Mouse (Mus musculus): Measurements from ENCODE around the gene 4930548H24Rik. TPM values are rescaled to one million over a fixed set of nuclear protein-coding genes. Genes with fewer than 3 reads are reported as not detected.

Gene 4930548H24Rik
- not detected in 2 replicates for polyA plus RNA-seq (2012)

GRCm38 (mm10) chr5:31485440-31485839 is at the start of gene 4930548H24Rik:
Gene 4930548H24Rik (plus strand): TSS chr5:31485740.
- Histone ChIP-seq H3K4me3 (replicated peaks) (no peak within 1 kb of the TSS), H3K36me3 (ENCODE audit: control insufficient read depth) (peaks cover 20% of the 10 kb centered on the region), H3K4me1 (ENCODE audit: control insufficient read depth) (no peaks in the 10 kb centered on the region), H3K9me3 (ENCODE audit: control insufficient read depth, low read length) (no peaks in the 10 kb centered on the region), H3K27me3 (ENCODE audit: control insufficient read depth) (no peaks in the 10 kb centered on the region)
- TF ChIP-seq TAL1 (IDR thresholded peaks at IDR 0.05; ENCODE audit: low read length) (no peak), GATA1 (IDR thresholded peaks at IDR 0.05; ENCODE audit: low read length) (no peak)

- Histone ChIP-seq H3K4me3 (replicated peaks) (no peak overlapping the region), H3K9me3 (ENCODE audit: control insufficient read depth, low read length) (no peaks in the 10 kb centered on the region), H3K36me3 (ENCODE audit: control insufficient read depth) (peaks cover 4% of the 10 kb centered on the region), H3K27me3 (ENCODE audit: control insufficient read depth) (no peaks in the 10 kb centered on the region), H3K4me1 (ENCODE audit: control insufficient read depth) (peaks cover 26% of the 10 kb centered on the region)
- TF ChIP-seq GATA1 (IDR thresholded peaks at IDR 0.05; ENCODE audit: low read length), result no peak
- TF ChIP-seq TAL1 (IDR thresholded peaks at IDR 0.05; ENCODE audit: low read length), result no peak
Observed at GRCm38 (mm10) chr5:31451336-31451735, 34.2 kb upstream of the 4930548H24Rik start.

GRCm38 (mm10) chr5:31451878-31452561 is 33.5 kb upstream of the 4930548H24Rik start, which contains the start of gene Zfp512:
Gene Zfp512 (plus strand): TSS chr5:31452431.
- no peak for TF ChIP-seq TAL1 (IDR thresholded peaks at IDR 0.05; ENCODE audit: low read length)
- TF ChIP-seq GATA1 (IDR thresholded peaks at IDR 0.05; ENCODE audit: low read length), result no peak
- Histone ChIP-seq H3K4me3 (replicated peaks) (peak within 1 kb of the TSS; percentile 77), H3K4me1 (ENCODE audit: control insufficient read depth) (peaks cover 26% of the 10 kb centered on the region), H3K9me3 (ENCODE audit: control insufficient read depth, low read length) (no peaks in the 10 kb centered on the region), H3K36me3 (ENCODE audit: control insufficient read depth) (peaks cover 4% of the 10 kb centered on the region), H3K27me3 (ENCODE audit: control insufficient read depth) (no peaks in the 10 kb centered on the region)

- TF ChIP-seq GATA1 (IDR thresholded peaks at IDR 0.05; ENCODE audit: low read length) (no peak), TAL1 (IDR thresholded peaks at IDR 0.05; ENCODE audit: low read length) (no peak)
- Histone ChIP-seq H3K27me3 (ENCODE audit: control insufficient read depth) (no peaks in the 10 kb centered on the region), H3K4me3 (replicated peaks) (peak overlapping the region; percentile 77), H3K9me3 (ENCODE audit: control insufficient read depth, low read length) (no peaks in the 10 kb centered on the region), H3K4me1 (ENCODE audit: control insufficient read depth) (peaks cover 26% of the 10 kb centered on the region), H3K36me3 (ENCODE audit: control insufficient read depth) (peaks cover 7% of the 10 kb centered on the region)
Observed at GRCm38 (mm10) chr5:31452562-31452878, 33.0 kb upstream of the 4930548H24Rik start.

GRCm38 (mm10) chr5:31452886-31453410 is 32.6 kb upstream of the 4930548H24Rik start:
- no peaks in the 10 kb centered on the region for H3K9me3 ChIP-seq (ENCODE audit: control insufficient read depth, low read length)
- TF ChIP-seq GATA1 (IDR thresholded peaks at IDR 0.05; ENCODE audit: low read length) (no peak), TAL1 (IDR thresholded peaks at IDR 0.05; ENCODE audit: low read length) (no peak)
- peaks cover 7% of the 10 kb centered on the region for H3K36me3 ChIP-seq (ENCODE audit: control insufficient read depth)

GRCm38 (mm10) chr5:31467798-31468197 is 17.7 kb upstream of the 4930548H24Rik start:
- Histone ChIP-seq H3K9me3 (ENCODE audit: control insufficient read depth, low read length) (peaks cover 5% of the 10 kb centered on the region), H3K4me1 (ENCODE audit: control insufficient read depth) (peaks cover 3% of the 10 kb centered on the region), H3K4me3 (replicated peaks) (no peak overlapping the region), H3K27me3 (ENCODE audit: control insufficient read depth) (no peaks in the 10 kb centered on the region), H3K36me3 (ENCODE audit: control insufficient read depth) (peaks cover 77% of the 10 kb centered on the region)
- no peak for TF ChIP-seq GATA1 (IDR thresholded peaks at IDR 0.05; ENCODE audit: low read length)
- TF ChIP-seq TAL1 (IDR thresholded peaks at IDR 0.05; ENCODE audit: low read length), result no peak

More at GRCm38 (mm10) chr5:31452886-31453410, 32.6 kb upstream of the 4930548H24Rik start:
- peaks cover 26% of the 10 kb centered on the region for H3K4me1 ChIP-seq (ENCODE audit: control insufficient read depth)
- H3K4me3 ChIP-seq (replicated peaks), result peak overlapping the region; percentile 77
- no peaks in the 10 kb centered on the region for H3K27me3 ChIP-seq (ENCODE audit: control insufficient read depth)

- Histone ChIP-seq H3K4me1 (ENCODE audit: control insufficient read depth) (no peaks in the 10 kb centered on the region), H3K4me3 (replicated peaks) (no peak overlapping the region), H3K27me3 (ENCODE audit: control insufficient read depth) (no peaks in the 10 kb centered on the region), H3K36me3 (ENCODE audit: control insufficient read depth) (peaks cover 94% of the 10 kb centered on the region), H3K9me3 (ENCODE audit: control insufficient read depth, low read length) (peaks cover 5% of the 10 kb centered on the region)
- no peak for TF ChIP-seq TAL1 (IDR thresholded peaks at IDR 0.05; ENCODE audit: low read length)
- TF ChIP-seq GATA1 (IDR thresholded peaks at IDR 0.05; ENCODE audit: low read length), result no peak
Observed at GRCm38 (mm10) chr5:31469711-31470110, 15.8 kb upstream of the 4930548H24Rik start.

GRCm38 (mm10) chr5:31470334-31470733 is 15.2 kb upstream of the 4930548H24Rik start:
- no peaks in the 10 kb centered on the region for H3K27me3 ChIP-seq (ENCODE audit: control insufficient read depth)
- no peak for TF ChIP-seq TAL1 (IDR thresholded peaks at IDR 0.05; ENCODE audit: low read length)
- no peak for TF ChIP-seq GATA1 (IDR thresholded peaks at IDR 0.05; ENCODE audit: low read length)
- H3K4me3 ChIP-seq (replicated peaks), result no peak overlapping the region

GRCm38 (mm10) chr5:31480536-31480935 is 5.0 kb upstream of the 4930548H24Rik start:
- Histone ChIP-seq H3K4me3 (replicated peaks) (no peak overlapping the region), H3K36me3 (ENCODE audit: control insufficient read depth) (peaks cover 69% of the 10 kb centered on the region), H3K4me1 (ENCODE audit: control insufficient read depth) (no peaks in the 10 kb centered on the region), H3K9me3 (ENCODE audit: control insufficient read depth, low read length) (no peaks in the 10 kb centered on the region), H3K27me3 (ENCODE audit: control insufficient read depth) (no peaks in the 10 kb centered on the region)
- TF ChIP-seq TAL1 (IDR thresholded peaks at IDR 0.05; ENCODE audit: low read length) (no peak), GATA1 (IDR thresholded peaks at IDR 0.05; ENCODE audit: low read length) (no peak)

More at GRCm38 (mm10) chr5:31470334-31470733, 15.2 kb upstream of the 4930548H24Rik start:
- Histone ChIP-seq H3K36me3 (ENCODE audit: control insufficient read depth) (peaks cover 93% of the 10 kb centered on the region), H3K4me1 (ENCODE audit: control insufficient read depth) (no peaks in the 10 kb centered on the region), H3K9me3 (ENCODE audit: control insufficient read depth, low read length) (peaks cover 5% of the 10 kb centered on the region)

Measured in erythroblast, embryonic 14.5 days (primary cell).